Mouse (Mus musculus): ENCODE data around the gene Raly.

DNA sequence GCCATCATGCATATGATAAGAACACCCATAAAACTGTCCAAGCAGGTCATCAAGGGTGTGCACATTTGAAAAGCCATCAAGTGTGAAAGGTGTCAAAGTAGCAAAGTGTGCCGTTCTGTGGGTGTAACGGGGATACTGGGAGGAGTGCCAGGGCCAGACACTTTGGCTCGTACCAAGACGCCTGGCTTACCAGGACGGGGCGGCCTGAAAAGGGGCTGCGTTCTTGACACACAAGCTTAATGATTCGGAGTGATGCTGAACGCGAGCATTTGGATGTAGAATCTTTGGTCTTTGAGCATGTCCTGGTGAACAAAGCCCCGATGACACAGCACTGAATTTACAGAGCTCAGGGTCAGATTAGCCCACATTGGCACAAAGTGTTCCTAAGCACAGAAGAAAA is 4.1 kb upstream of the Raly start:
- no peak for TF ChIP-seq CTCF (IDR thresholded peaks at IDR 0.05; ENCODE audit: low read depth)
- TF ChIP-seq EP300 (IDR thresholded peaks at IDR 0.05; ENCODE audit: low read depth), result no peak
